Mouse (Mus musculus): ENCODE results near the gene Prkca.

DNA sequence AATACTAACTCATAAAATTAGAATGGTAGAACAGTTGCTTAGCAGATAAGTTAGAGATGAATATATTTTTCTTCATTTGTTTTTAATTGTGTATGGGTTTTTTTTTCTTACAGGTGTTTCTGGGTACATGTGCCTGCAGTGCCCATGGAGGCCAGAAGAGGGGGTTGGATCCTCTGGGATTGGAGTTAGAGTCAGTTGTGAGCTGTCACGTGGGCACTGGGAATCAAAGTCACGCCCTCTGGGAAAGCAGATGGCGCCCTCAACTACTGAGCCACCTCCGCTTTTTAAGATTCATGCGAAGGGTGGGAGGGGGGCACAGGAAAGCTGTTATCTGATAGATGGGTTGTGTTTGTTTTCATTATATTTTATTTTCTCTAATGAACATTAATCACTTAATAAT, 131.1 kb downstream of the Prkca start:
- TF ChIP-seq POLR2A (IDR thresholded peaks at IDR 0.05; ENCODE audit: insufficient read depth, low read depth, low read length) (no peak), CTCF (IDR thresholded peaks at IDR 0.05; ENCODE audit: insufficient read depth, low read depth, low read length) (peak; percentile 29; the same call in 1 of the 2 replicates)

Data from olfactory bulb, adult 2 months (tissue).